Mouse (Mus musculus) forebrain, postnatal 0 days (tissue): ENCODE data around the gene Maml2. TPM values are rescaled to one million over a fixed set of nuclear protein-coding genes. Genes with fewer than 3 reads are reported as not detected.

Experiments
- ATAC-seq: fragments of 200-750 bp; cut with Nextera tagmentation; 2 replicates; pipeline ENCODE4 v1.8.0; 2017; ENCODE audit warnings: mild to moderate bottlenecking, moderate library complexity
- DNase-seq: peaks from one replicate; pipeline ENCODE4 v3.0.0-alpha.2; 2015
- H3K27ac ChIP-seq: fragments of 300-500 bp; sonication (generic); 2 replicates; pipeline ENCODE4 v1.5.1; 2014; ENCODE audit warnings: low read depth, mild to moderate bottlenecking, antibody characterized with exemption, low read length, moderate library complexity, mixed read lengths
- H3K27me3 ChIP-seq: fragments of 300-500 bp; sonication (generic); 2 replicates; pipeline ENCODE4 v1.6.1; 2014; ENCODE audit warnings: mild to moderate bottlenecking, low read length, mixed read lengths; ENCODE audit not compliant: insufficient read depth
- H3K36me3 ChIP-seq: fragments of 300-500 bp; sonication (generic); 2 replicates; pipeline ENCODE4 v1.6.1; 2014; ENCODE audit warnings: mild to moderate bottlenecking, moderate library complexity; ENCODE audit not compliant: insufficient read depth
- H3K4me1 ChIP-seq: fragments of 300-500 bp; sonication (generic); 2 replicates; pipeline ENCODE4 v1.6.1; 2014; ENCODE audit warnings: antibody characterized with exemption; ENCODE audit not compliant: insufficient read depth
- H3K4me2 ChIP-seq: fragments of 300-500 bp; sonication (generic); 2 replicates; pipeline ENCODE4 v1.6.1; 2014; ENCODE audit warnings: low read depth, mild to moderate bottlenecking, moderate library complexity
- H3K4me3 ChIP-seq: fragments of 300-500 bp; sonication (generic); 2 replicates; pipeline ENCODE4 v1.5.1; 2014; ENCODE audit warnings: low read depth, low read length, mixed read lengths
- H3K9ac ChIP-seq: fragments of 300-500 bp; sonication (generic); 2 replicates; pipeline ENCODE4 v1.6.1; 2014; ENCODE audit warnings: mild to moderate bottlenecking
- H3K9me3 ChIP-seq: fragments of 300-500 bp; sonication (generic); 2 replicates; pipeline ENCODE4 v1.6.1; 2016; ENCODE audit warnings: low read length
- CTCF ChIP-seq: sonication (generic); IDR thresholded peaks from 2 replicates; pipeline ENCODE4 v1.5.1; 2016; ENCODE audit warnings: antibody characterized with exemption, control low read depth, low read depth
- WGBS: fragments of 180-500 bp; shearing (Covaris S2); extraction: QIAGEN DNeasy Blood & Tissue Kit; methylation state at CpG from one replicate; pipeline ENCODE4 v1.1.7; 2014; 5-methylcytosine and 5-hydroxymethylcytosine counted together
- polyA plus RNA-seq: library from polyadenylated mRNA; unstranded; fragments of >200 nt; fragmentation: Nextera tagmentation; extraction: Ambion mirVana; gene quantifications from 2 replicates; pipeline ENCODE4 v1.2.1, GENCODE M21; 2015
- total RNA-seq: library from RNA; depleted of rRNA; stranded (reverse); fragments of >200 nt; gene quantifications from 2 replicates; pipeline ENCODE4 v1.2.3, GENCODE M21; 2014

Maml2 gene
- total and polyA plus RNA-seq, 2 experiments from 2014 or later = 6.4 to 9.5 TPM

- Histone ChIP-seq H3K9me3 (no peaks in the 10 kb centered on the region), H3K27me3 (no peaks in the 10 kb centered on the region), H3K4me3 (no peak overlapping the region), H3K27ac (no peak overlapping the region; the same call in 1 of the 2 replicates), H3K4me2 (0 out of 2 replicates have a peak overlapping the region, but pooled peaks have one; percentile 8), H3K4me1 (no peaks in the 10 kb centered on the region), H3K36me3 (no peaks in the 10 kb centered on the region), H3K9ac (no peak overlapping the region)
- no peak for TF ChIP-seq CTCF
- ATAC-seq (no peak), DNase-seq (no peak)
- WGBS = 38% methylated on average over 4 of the region's 4 CpGs
Observed at GRCm38 (mm10) chr9:13651828-13652227, 354.1 kb downstream of the Maml2 start.

GRCm38 (mm10) chr9:13652389-13652877 is 354.7 kb downstream of the Maml2 start:
- no peaks in the 10 kb centered on the region for H3K36me3 ChIP-seq
- WGBS = 19% methylated on average over 8 of the region's 8 CpGs
- no peaks in the 10 kb centered on the region for H3K4me1 ChIP-seq
- DNase-seq (peak; percentile 61), ATAC-seq (peak; percentile 65)
- H3K9me3 ChIP-seq = no peaks in the 10 kb centered on the region
- 0 out of 2 replicates have a peak overlapping the region, but pooled peaks have one; percentile 8 for H3K4me2 ChIP-seq
- no peak overlapping the region for H3K9ac ChIP-seq
- no peak for TF ChIP-seq CTCF
- no peak overlapping the region for H3K4me3 ChIP-seq
- H3K27ac ChIP-seq = peak overlapping the region; percentile 57; the same call in 1 of the 2 replicates
- no peaks in the 10 kb centered on the region for H3K27me3 ChIP-seq

GRCm38 (mm10) chr9:13652917-13653316 is 355.2 kb downstream of the Maml2 start:
- Histone ChIP-seq H3K36me3 (no peaks in the 10 kb centered on the region), H3K27ac (peak overlapping the region; percentile 57; the same call in 1 of the 2 replicates), H3K4me3 (no peak overlapping the region), H3K27me3 (no peaks in the 10 kb centered on the region), H3K4me1 (no peaks in the 10 kb centered on the region), H3K9ac (no peak overlapping the region), H3K4me2 (0 out of 2 replicates have a peak overlapping the region, but pooled peaks have one; percentile 8), H3K9me3 (no peaks in the 10 kb centered on the region)
- 24% methylated on average over 3 of the region's 3 CpGs for WGBS
- ATAC-seq = peak; percentile 92
- peak; percentile 72 for TF ChIP-seq CTCF
- DNase-seq = peak; percentile 81

GRCm38 (mm10) chr9:13661768-13662623 is 364.2 kb downstream of the Maml2 start:
- Histone ChIP-seq H3K9ac (no peak overlapping the region; the same call in 1 of the 2 replicates), H3K4me3 (no peak overlapping the region), H3K27ac (no peak overlapping the region), H3K4me2 (peak overlapping the region; percentile 29), H3K4me1 (peaks cover 3% of the 10 kb centered on the region; the same call in 1 of the 2 replicates), H3K36me3 (no peaks in the 10 kb centered on the region), H3K27me3 (no peaks in the 10 kb centered on the region), H3K9me3 (no peaks in the 10 kb centered on the region)
- WGBS = 7% methylated on average over 12 of the region's 12 CpGs
- ATAC-seq = peak; percentile 46
- no peak for TF ChIP-seq CTCF
- no peak for DNase-seq

- H3K9me3 ChIP-seq = no peaks in the 10 kb centered on the region
- ATAC-seq = no peak
Observed at GRCm38 (mm10) chr9:13665487-13665969, 367.8 kb downstream of the Maml2 start.

GRCm38 (mm10) chr9:13667955-13668354 is 370.2 kb downstream of the Maml2 start:
- Histone ChIP-seq H3K4me1 (no peaks in the 10 kb centered on the region), H3K9ac (no peak overlapping the region), H3K27ac (no peak overlapping the region), H3K9me3 (no peaks in the 10 kb centered on the region), H3K27me3 (no peaks in the 10 kb centered on the region), H3K4me3 (no peak overlapping the region), H3K4me2 (no peak overlapping the region), H3K36me3 (no peaks in the 10 kb centered on the region)
- TF ChIP-seq CTCF = no peak
- no peak for ATAC-seq
- no peak for DNase-seq
- WGBS = 95% methylated on average over 1 of the region's 1 CpGs

More at GRCm38 (mm10) chr9:13665487-13665969, 367.8 kb downstream of the Maml2 start:
- no peak overlapping the region for H3K27ac ChIP-seq
- H3K27me3 ChIP-seq = no peaks in the 10 kb centered on the region
- no peaks in the 10 kb centered on the region for H3K36me3 ChIP-seq
- TF ChIP-seq CTCF = no peak
- 100% methylated on average over 2 of the region's 2 CpGs for WGBS
- no peak overlapping the region for H3K4me2 ChIP-seq
- no peak overlapping the region for H3K4me3 ChIP-seq
- no peak overlapping the region for H3K9ac ChIP-seq
- H3K4me1 ChIP-seq = peaks cover 3% of the 10 kb centered on the region; the same call in 1 of the 2 replicates
- DNase-seq = no peak

- WGBS = 69% methylated on average over 2 of the region's 2 CpGs
Observed at GRCm38 (mm10) chr9:13668742-13669141, 371.0 kb downstream of the Maml2 start.

More at GRCm38 (mm10) chr9:13668742-13669141, 371.0 kb downstream of the Maml2 start:
- no peaks in the 10 kb centered on the region for H3K4me1 ChIP-seq
- no peaks in the 10 kb centered on the region for H3K36me3 ChIP-seq
- ATAC-seq (no peak), DNase-seq (no peak)
- no peak overlapping the region for H3K4me3 ChIP-seq
- no peak overlapping the region for H3K27ac ChIP-seq
- H3K4me2 ChIP-seq = no peak overlapping the region
- H3K27me3 ChIP-seq = no peaks in the 10 kb centered on the region
- no peak overlapping the region for H3K9ac ChIP-seq
- no peaks in the 10 kb centered on the region for H3K9me3 ChIP-seq
- no peak for TF ChIP-seq CTCF
